8 mouse cellular contexts compared by ENCODE assay signal in genomic region chr17:10390232-10391172, GRCm38 (mm10).
DNase-seq lines count a peak whose midpoint lies in the region; ATAC-seq and TF ChIP-seq lines count a peak whose summit lies in the region.

No protein-coding gene starts in this region.

- TF ChIP-seq CTCF in hindbrain, postnatal 0 days (IDR thresholded peaks at IDR 0.05; ENCODE audit: low read depth): no peak
- TF ChIP-seq CTCF in thymus, adult 2 months (IDR thresholded peaks at IDR 0.05; ENCODE audit: borderline replicate concordance, control insufficient read depth, extremely low read depth, insufficient read depth, low read length, poor library complexity): no peak

- no peak for TF ChIP-seq POLR2A in thymus, adult 2 months (IDR thresholded peaks at IDR 0.05; ENCODE audit: control insufficient read depth, extremely low read depth, insufficient read depth, low read length, poor library complexity)

- intact Hi-C loops in left cerebral cortex, postnatal 25 days (cut with DNase I): loop anchor here (5.0 kb wide), 1 partner anchor 68 kb away; no protein-coding TSS in a partner anchor

- H3K27me3 ChIP-seq in hindbrain, postnatal 0 days (ENCODE audit: insufficient read depth, low read length): no peaks in the 10 kb centered on the region
- no peaks in the 10 kb centered on the region for H3K27me3 ChIP-seq in thymus, adult 2 months (ENCODE audit: control insufficient read depth, insufficient read depth, low read length)

- H3K4me3 ChIP-seq in hindbrain, postnatal 0 days (ENCODE audit: low read length): no peak overlapping the region
- no peak overlapping the region for H3K4me3 ChIP-seq in thymus, adult 2 months (ENCODE audit: control insufficient read depth, insufficient read depth, low read length)

- H3K4me2 ChIP-seq in hindbrain, postnatal 0 days (ENCODE audit: low read depth, low read length): no peak overlapping the region

- peak; percentile 68 for ATAC-seq in hindbrain, postnatal 0 days
- no peak for ATAC-seq in megakaryocyte progenitor cell, adult 5-6 weeks (replicated peaks; ENCODE audit: poor library complexity)

- WGBS in hindbrain, postnatal 0 days: 35% methylated on average over 19 of the region's 19 CpGs
- WGBS in thymus, adult 2 months: 89% methylated on average over 19 of the region's 19 CpGs

- no peaks in the 10 kb centered on the region for H3K9me3 ChIP-seq in hindbrain, postnatal 0 days (ENCODE audit: low read length)

- H3K27ac ChIP-seq in hindbrain, postnatal 0 days: peak overlapping the region; percentile 78
- no peak overlapping the region for H3K27ac ChIP-seq in thymus, adult 2 months (ENCODE audit: control insufficient read depth, insufficient read depth, low read length)

- H3K36me3 ChIP-seq in hindbrain, postnatal 0 days (ENCODE audit: insufficient read depth, low read length): no peaks in the 10 kb centered on the region
- H3K36me3 ChIP-seq in thymus, adult 2 months (ENCODE audit: control insufficient read depth, insufficient read depth, low read length): no peaks in the 10 kb centered on the region

- no peaks in the 10 kb centered on the region for H3K4me1 ChIP-seq in hindbrain, postnatal 0 days (ENCODE audit: insufficient read depth, low read length)
- H3K4me1 ChIP-seq in thymus, adult 2 months (replicated peaks; ENCODE audit: control insufficient read depth, insufficient read depth, low read length): no peaks in the 10 kb centered on the region

- DNase-seq in adrenal gland, adult (ENCODE audit: inconsistent age in 2 of 2, low spot score in 1 of 2): peak; percentile 75 to 91
- peak; percentile 53 to 65 for DNase-seq in cerebellum, postnatal 25 days
- DNase-seq in gastrocnemius, postnatal 10 days: peak; percentile 61
- DNase-seq in hindbrain, postnatal 0 days (ENCODE audit: low spot score): peak; percentile 71
- DNase-seq in left cerebral cortex, postnatal 25 days (ENCODE audit: low spot score in 2 of 2): peak; percentile 52 to 75
- DNase-seq in mesoderm, embryonic 11.5 days (ENCODE audit: low read depth, low spot score): peak; percentile 38
- no peak for DNase-seq in thymus, adult 2 months

- no peak overlapping the region for H3K9ac ChIP-seq in hindbrain, postnatal 0 days (replicated peaks; ENCODE audit: low read length)
